Mouse (Mus musculus) neutrophil, adult 5-6 weeks (primary cell): ENCODE results near the gene Efl1. TPM values are rescaled to one million over a fixed set of nuclear protein-coding genes. Genes with fewer than 3 reads are reported as not detected.
"Not testable (repeated sequence)": the region's sequence is repeated elsewhere in the genome, so short reads cannot be mapped to it uniquely, and the experiment has no call there.

Experiments
- ATAC-seq: fragments of 151-379, 151-347 bp; 2 replicates; pipeline ENCODE4 v1.8.0; 2017; ENCODE audit warnings: mild to moderate bottlenecking, moderate TSS enrichment; ENCODE audit not compliant: insufficient number of reproducible peaks, poor library complexity, low FRiP score, severe bottlenecking; ENCODE audit errors: extremely low read depth
- total RNA-seq: library from RNA; stranded (forward); fragments of 200-1000 nt; gene quantifications from 2 replicates; pipeline ENCODE4 v1.2.3, GENCODE M21; 2017

Gene Efl1
- total RNA-seq, 1 experiment from 2014 or later, result 25.6 TPM

DNA sequence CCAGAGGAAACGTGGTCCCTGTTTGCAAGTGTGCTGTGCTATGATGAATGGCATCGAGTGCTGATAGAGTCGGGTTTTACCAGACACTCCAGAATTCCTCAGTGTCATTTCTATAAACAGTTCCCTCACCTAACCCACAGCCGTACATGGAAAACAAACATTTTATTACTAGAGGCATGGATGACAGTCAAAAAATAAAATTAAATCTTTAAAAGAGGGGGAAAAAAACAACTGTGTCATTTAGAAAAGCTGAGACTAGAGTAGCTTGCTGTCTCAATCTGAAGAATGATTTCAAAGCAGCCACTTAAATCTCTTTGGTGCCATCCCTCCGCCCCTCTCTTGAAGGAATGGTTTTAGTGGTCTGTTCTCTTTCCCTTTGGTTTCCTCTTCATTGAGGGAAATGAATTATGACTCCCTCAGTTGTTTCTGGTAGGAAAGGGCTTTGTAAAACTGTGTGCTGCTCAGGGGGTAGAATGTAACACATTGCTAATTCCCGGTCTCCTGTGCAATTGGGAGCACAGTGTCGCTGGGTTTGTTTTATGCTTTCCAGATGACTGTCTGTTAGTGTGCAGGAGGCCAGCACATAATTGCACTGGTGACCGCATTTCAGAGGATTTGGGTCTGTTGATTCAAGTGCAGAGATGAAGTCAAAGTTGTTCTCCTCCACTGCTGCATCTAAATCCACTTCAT, 67.6 kb downstream of the Efl1 start:
- no peak for ATAC-seq

DNA sequence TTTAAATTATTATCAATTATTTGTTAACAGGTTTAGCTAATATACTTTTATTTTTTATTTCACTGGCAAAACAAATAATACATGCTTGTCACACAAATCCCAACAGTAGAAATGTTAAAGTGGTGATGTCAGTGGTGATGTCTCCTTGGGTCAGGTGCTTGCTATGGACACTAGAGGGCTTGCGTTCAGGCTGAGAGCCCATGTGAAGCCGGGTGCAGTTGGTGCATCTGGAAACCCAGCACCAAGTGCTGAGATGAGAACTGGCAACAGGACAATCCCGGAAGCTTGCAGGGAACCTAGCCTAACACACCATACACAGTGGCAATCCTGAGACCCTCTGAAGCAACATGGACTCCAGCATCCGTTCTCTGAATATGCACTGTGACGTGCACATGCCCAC, 70.9 kb downstream of the Efl1 start:
- no peak for ATAC-seq

DNA sequence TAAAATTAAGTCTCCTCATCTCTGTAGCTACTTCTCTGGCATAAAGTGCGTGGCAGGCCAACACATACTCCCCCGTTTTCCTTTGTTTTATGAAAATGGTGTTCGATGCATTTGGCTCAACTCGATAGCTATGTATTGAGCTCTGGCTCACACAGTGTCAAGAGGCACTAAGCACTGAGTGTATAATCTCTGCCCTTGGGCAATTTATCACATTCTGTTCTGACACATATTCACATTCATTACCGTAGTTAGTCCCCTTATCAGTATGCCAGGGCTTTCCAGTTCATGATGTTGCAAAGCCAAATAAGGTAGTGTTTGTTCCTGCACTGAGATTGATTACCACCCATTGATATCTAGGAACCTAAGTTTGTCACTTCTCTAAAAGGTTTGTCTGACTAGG, 71.3 kb downstream of the Efl1 start:
- no peak for ATAC-seq

DNA sequence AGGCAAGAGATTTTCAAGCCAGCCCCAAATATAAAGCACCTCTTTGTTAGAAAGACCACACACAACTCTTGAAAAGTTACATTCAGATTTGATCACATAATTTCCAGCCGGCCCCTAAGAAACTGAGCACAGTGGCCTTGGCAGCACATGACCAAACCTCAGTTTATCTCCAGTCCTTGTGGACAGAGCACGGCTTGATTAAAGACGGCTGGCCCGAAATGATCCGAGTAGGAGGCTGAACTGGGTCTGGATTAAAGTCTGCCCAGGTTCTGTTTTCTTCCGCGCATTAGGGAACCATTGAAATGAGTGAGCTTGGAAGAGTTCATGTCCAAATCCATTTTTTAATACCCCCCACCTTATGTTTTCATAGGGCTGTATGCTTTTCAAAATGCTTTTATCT, 72.1 kb downstream of the Efl1 start:
- no peak for ATAC-seq

DNA sequence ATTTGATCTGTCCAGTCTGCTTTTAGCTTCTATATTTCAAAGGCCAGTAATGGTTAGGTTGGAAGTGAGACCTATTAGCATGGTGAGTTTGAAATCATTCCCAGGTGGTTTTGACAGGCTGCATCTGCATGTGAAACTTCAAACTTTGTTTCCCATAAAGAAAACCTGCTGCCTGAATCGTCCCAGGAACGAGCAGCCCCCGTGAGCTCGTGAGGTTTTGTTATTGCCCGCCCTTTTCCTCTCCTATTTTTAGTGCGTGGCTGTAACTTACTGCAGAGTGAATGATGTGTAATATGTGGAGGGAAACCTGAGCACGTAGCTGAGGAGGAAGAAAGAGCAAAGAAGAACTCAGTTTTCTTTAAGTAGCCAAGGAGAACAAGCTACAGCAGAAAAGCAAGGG, 72.5 kb downstream of the Efl1 start:
- ATAC-seq, result no peak

DNA sequence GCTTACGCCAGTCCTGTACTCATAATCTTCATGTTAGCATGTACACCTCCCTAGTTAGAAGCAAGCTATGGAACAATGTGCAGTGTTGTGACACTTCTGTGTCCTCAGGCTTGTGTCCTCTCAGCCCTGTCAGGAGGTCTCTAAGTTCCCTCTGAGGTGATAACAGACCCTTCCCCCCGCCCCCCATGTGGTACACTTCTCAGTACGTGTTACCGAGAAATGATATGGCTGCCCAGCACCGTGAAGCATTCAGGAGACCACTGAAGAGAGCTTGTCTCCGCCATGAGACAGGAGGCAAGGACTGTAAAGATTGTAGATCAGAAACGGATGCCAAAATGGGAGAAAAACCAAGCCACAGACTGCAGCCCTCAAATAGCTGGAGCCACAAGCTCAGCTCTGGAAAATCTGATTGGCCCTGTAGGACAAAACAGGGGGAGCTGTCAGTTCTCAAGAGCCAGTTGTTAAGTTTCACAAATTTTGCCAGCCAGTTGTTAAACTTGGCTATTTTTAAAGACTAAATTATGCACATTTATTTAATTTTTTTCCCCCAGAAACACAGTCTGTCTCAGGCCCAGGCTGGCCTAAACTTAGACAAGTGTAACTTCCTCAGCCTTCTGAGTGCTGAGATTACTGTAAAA, 74.2 kb downstream of the Efl1 start:
- no peak for ATAC-seq

DNA sequence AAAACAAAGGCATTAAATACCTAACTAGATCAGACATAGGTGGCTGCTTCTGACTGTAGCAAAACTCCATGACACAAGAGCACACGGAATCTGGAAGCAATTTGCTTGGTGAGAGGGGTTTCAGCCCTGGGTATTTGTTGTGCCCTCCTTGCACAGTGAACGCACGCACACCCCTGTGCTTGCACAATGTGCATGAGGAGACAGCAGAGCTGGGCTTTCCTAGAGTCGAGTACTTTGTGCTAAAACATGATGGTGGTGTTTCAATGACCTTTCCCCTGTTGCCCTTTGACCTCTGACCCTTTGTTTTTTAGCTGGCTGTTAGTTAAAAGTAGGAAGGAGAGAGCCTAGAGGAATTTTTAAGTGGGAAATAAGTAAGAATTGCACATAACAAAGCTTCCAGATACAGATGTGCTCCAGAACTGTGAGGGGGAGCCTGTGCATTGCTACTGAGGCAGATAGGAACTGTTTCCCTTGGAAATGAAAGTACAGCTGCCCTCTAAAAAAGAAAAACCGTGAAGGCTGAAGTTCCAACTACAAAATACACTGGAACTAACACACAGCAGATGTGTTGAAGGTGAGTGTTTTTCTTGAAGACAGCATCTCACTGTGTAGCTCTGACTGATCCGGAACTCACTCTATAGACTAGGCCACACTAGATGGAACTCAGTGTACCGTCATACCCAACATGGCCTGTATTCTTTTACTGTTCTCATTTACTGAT, 74.9 kb downstream of the Efl1 start:
- ATAC-seq, result no peak

DNA sequence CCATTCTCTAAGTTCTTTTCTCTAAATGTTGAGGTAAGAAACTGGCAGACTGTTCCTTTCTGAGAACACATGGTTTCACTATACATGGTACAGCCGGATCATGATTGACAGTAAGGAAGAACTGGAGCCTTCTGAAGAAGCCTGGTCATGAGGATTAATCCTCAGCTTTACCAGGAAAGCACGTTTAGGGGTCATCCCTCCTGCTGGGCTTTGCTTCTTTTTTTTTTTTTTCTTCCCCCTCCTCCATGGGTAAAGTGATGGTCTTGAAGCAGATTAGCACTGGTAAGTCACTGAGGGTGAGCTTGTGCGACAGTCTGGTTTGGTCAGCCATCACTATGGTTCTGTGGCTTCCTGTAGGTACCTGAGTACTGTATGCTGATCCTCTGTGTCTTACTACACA, 76.1 kb downstream of the Efl1 start:
- ATAC-seq, result no peak

DNA sequence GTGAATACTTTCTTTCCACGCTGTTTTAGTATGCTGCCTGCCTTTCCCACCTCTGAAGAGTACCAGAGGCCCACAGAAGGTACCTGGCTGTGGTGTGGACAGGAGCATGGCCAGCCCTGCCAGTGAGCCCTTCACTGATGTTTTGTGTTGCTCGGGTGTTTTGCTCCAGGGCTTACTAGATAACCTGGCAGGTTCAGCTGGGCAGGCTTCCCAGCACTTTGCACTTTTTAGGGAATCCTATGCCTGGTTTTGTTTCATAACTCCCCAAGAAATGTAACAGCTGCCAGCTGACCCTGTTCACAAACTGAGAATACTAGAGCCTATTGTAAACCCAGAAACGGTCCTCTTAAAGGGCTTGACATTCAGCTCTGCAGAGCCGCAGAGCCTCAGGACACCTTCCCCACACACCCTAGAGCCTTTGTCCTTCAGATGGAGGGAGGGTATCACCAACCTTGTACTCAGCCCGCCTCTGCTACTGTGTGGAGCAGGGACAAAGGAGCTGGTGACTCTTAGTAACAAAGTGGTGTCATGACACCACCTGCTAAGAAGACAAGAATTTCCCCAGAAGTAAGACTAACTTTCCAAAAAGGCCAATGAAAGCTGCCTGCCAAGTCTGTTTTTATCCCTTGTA, 76.7 kb downstream of the Efl1 start:
- ATAC-seq, result no peak

DNA sequence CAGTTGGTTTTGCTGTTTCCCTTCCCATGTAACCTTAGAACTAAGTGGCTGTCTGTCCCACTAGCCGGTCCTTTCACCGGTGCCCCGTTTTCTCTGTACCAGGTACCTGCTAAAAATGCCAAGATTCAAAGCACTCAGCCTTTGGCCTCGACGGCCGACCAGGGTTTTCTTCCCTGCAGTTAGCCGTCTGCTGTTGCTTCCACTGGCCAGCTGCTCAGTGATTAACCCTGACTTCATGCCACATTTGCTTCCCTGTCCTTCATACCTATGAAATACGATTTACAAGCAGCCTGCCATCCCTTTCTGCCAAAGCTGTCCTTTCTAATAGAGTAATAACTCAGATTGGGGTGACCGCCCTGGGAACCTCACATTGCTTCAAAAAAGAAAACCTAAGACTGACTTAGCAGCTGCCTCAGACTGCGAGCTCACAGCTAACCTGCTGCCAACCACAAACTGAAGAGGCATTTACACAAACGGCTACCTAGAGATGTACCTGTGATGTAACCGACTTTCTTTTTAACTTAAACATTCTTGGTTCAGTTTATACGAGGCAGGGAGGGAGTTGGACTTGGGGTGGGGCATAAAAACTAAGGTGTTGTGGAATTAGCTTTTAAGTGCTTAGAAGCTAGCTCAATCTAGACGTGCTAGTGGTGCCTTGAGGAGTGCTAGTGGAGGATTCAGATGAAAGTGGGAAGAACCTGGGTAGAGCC, 77.5 kb downstream of the Efl1 start:
- ATAC-seq, result no peak

DNA sequence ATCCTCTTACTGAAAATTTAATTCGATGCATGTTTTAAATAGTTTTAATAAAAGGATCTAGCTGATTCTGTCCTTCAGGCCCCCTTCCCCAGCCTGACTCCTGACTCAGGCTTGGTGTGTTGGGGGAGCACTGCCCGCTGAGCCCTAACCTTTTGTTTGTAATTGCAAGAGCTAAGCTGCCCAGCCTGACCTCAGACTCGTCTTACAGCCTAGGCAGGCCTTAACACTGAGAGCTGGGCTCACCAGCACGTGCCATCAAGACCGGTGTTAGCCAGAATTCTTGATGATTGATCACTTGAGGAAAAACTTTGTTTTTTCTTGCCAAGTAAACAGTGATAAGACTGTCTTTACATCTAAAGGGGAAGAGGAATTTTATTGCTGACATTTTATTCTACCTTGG, 78.7 kb downstream of the Efl1 start:
- no peak for ATAC-seq

DNA sequence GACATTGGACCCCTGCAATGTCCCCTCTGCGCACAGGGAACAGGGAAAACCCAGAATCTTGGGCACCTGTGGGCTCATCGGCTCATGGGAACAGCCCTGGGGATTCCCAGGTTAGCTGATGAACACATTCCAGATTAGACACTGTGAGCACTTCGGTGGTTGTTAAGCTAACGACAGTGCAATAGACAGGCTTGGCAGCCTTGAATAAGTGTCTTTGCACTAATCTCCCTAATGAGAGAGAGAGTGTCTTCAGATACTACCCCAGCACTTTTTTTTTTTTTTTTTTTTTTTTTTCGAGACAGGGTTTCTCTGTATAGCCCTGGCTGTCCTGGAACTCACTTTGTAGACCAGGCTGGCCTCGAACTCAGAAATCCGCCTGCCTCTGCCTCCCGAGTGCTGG, 80.6 kb downstream of the Efl1 start:
- not testable (repeated sequence) for ATAC-seq

DNA sequence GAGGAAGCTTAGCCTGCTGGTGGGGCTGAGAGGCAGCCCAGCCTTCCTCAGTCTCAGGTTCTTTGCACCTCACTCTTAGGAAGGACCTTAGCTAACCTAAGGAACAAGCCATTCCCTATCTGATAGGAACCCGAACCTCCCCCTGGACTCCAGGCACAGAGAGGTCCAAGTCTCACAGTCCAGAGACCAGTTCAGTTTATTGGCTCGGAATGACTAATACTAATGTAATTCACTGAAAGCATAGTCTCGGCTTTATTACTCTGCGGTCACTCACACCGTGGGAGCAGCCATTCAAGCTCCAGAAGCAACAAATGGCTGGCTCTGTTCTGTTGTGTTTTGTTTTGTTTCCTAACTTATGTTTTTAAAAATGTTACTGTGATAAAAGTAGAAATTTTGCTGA, 84.7 kb downstream of the Efl1 start:
- no peak for ATAC-seq

DNA sequence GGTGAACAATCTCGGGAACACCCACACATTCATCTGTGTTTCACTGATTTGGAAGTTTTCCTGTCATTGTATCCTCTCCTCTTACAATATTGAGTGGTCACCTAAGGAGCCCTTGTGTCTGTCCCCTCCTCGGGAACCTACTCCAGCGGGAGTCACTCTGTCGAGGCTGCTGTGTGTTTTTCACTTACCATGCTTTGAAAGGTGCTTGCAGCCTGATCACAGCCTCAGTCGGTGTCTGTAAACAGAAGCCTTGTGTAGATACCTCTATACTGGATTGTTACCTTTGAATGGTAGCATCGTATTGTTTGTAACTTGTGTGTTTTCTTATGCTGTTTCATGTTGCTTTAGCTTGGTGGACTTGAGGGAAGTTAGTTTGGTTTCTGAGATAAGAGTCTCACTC, 85.6 kb downstream of the Efl1 start:
- ATAC-seq, result no peak

DNA sequence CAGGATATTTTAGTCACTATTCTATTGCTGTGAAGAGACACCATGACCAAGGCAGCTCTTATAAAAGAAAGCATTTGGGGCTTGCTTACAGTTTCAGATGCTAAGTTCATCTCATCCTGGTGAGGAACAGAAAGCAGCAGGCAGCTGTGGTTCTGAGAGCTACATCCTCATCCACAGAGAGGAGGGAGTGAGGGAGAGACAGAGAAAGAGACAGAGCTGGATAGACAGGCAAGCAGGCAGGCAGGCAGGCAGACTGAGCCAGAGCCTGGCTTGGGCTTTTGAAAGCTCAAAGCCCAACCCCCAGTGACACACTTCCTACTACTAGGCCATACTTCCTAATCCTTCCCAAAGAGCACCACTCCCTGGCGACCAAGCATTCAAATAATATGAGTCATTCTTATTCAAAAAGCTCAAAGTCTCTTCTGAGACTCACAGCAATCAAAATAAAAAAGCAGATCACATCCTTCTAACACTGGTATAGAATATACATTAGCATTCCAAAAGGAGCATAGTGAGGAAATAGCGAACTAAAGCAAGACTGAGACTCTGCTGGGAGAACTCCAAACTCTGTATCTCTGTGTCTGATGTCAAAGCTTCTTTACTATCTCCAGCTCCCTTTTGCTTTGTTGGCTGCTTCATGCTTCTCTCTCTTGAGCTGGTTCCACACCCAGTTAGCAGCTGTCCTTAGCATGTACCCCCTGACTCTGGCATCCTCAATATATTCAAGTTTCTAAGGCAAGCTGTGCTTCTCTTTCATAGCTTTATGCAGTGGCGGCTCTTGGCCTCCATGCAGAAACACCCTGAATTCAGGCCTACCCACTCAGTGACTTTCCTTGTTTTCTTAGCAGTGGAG, 86.6 kb downstream of the Efl1 start:
- no peak for ATAC-seq

DNA sequence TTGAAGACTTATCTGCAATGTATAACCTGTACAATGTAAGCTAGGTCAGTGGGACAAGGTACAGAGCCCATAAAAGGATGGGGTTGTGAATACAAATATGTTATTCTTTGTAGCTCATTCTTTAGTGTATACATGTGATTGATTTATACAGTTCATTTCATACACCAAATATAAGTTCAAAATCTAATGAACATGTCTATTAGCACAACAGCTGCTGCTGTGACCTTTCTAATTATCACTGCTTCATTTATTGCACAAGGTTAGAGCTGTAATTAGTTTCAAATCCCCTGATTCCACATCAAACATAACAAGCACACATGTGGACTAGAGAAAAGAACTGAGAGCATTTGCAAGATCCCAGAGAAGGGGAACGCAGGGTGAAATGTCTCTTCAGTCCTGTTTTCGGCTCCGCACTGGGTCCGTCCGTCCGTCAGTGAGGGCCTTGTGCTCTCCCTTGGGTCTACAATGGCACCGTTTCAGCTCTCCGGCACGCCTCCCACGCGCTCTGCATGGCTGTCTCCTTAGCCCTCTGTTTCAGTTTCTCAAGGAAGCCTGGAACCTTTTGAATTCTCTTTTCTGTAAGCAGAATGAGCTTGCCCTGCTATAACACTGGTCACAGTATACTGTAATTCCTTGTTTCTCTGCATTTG, 94.8 kb downstream of the Efl1 start:
- no peak for ATAC-seq

DNA sequence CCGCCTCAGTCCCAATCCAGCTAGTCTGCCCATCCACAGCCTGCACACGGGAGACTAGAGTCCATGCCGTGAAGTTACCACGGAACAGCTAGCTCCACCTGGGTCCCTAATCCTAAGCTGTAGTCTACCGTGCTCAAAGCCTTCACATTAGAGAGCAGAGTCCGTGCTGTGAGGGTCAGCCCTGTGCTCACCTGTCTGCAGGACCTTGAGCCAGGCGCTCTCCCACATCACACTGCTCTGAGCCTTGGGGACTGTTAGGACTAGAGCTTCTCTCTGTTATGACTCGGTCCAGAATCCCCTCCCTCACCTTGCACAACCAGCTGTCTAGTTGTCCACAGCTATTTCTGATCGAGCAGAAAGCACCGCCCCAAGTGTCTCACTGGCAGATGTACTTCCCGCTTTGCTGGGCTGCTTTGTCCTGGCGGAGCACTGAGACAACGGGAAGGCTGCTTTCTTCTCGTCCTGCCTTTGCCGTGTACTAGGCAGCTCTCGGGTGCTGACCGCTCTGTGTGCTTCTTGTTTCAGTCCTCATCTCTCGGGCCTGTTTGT, 95.8 kb downstream of the Efl1 start:
- no peak for ATAC-seq

DNA sequence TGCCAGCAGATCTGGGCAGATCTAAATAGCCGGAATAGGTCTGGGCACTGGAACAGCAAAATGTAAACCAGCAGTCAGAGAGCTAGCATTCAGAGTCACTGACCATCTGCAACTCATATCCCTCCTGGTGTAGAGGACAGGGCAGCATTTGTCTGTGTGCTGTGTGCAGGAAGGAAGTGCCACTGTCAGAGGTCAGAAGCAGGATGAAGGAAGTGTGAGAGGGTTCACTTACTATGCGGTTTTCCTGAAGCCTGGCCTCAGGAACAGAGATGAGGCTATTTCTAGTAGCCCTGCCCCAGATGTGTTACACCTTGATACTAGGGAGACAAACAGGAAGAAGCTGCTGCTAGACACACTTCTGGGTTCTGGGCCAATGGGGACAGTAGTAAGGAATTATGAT, 100.4 kb downstream of the Efl1 start:
- no peak for ATAC-seq
